Mouse (Mus musculus) heart, embryonic 11.5 days (tissue): Measurements from ENCODE around the gene Hspa1a. TPM values are rescaled to one million over a fixed set of nuclear protein-coding genes. Genes with fewer than 3 reads are reported as not detected.
A peak's percentile ranks its signal among the peaks of the same experiment; 100 is the strongest.
"Not testable (repeated sequence)": the region's sequence is repeated elsewhere in the genome, so short reads cannot be mapped to it uniquely, and the experiment has no call there.

ENCODE experiments used
- ATAC-seq: fragments of 200-750 bp; cut with Nextera tagmentation; replicated peaks from 2 replicates; pipeline ENCODE4 v1.8.0; 2017; ENCODE audit warnings: moderate library complexity; ENCODE audit not compliant: insufficient number of reproducible peaks, low FRiP score, low TSS enrichment
- H3K27ac ChIP-seq: fragments of 300-500 bp; sonication (generic); 2 replicates; pipeline ENCODE4 v1.5.1; 2014; ENCODE audit warnings: mild to moderate bottlenecking, low read depth, low read length
- H3K27me3 ChIP-seq: fragments of 300-500 bp; sonication (generic); 2 replicates; pipeline ENCODE4 v1.6.1; 2014; ENCODE audit warnings: mild to moderate bottlenecking, low read length, mixed read lengths; ENCODE audit not compliant: control insufficient read depth, insufficient read depth
- H3K36me3 ChIP-seq: fragments of 300-500 bp; sonication (generic); 2 replicates; pipeline ENCODE4 v1.6.1; 2014; ENCODE audit warnings: mild to moderate bottlenecking, low read length, moderate library complexity, mixed read lengths; ENCODE audit not compliant: control insufficient read depth, insufficient read depth
- H3K4me1 ChIP-seq: fragments of 300-500 bp; sonication (generic); 2 replicates; pipeline ENCODE4 v1.6.1; 2014; ENCODE audit warnings: low read length; ENCODE audit not compliant: control insufficient read depth, insufficient read depth
- H3K4me2 ChIP-seq: fragments of 300-500 bp; sonication (generic); 2 replicates; pipeline ENCODE4 v1.6.1; 2014; ENCODE audit warnings: mild to moderate bottlenecking, moderate library complexity
- H3K4me3 ChIP-seq: fragments of 300-500 bp; sonication (generic); 2 replicates; pipeline ENCODE4 v1.5.1; 2014; ENCODE audit warnings: low read depth, low read length
- H3K9ac ChIP-seq: fragments of 300-500 bp; sonication (generic); 2 replicates; pipeline ENCODE4 v1.6.1; 2014; ENCODE audit warnings: mild to moderate bottlenecking, low read depth, low read length, moderate library complexity
- H3K9me3 ChIP-seq: fragments of 300-500 bp; sonication (generic); replicated peaks from 2 replicates; pipeline ENCODE4 v1.6.1; 2016; ENCODE audit warnings: low read length; ENCODE audit not compliant: control insufficient read depth
- WGBS: fragments of 180-500 bp; shearing (Covaris S2); extraction: QIAGEN DNeasy Blood & Tissue Kit; methylation state at CpG from one replicate; pipeline ENCODE4 v1.1.7; 2014; ENCODE audit not compliant: insufficient replicate concordance; 5-methylcytosine and 5-hydroxymethylcytosine counted together
- polyA plus RNA-seq: library from polyadenylated mRNA; unstranded; fragments of >200 nt; fragmentation: Nextera tagmentation; extraction: Ambion mirVana; gene quantifications from 2 replicates; pipeline ENCODE4 v1.2.1, GENCODE M21; 2014

Gene Hspa1a
- 1.9 and 2.5 TPM in 2 replicates for polyA plus RNA-seq

DNA sequence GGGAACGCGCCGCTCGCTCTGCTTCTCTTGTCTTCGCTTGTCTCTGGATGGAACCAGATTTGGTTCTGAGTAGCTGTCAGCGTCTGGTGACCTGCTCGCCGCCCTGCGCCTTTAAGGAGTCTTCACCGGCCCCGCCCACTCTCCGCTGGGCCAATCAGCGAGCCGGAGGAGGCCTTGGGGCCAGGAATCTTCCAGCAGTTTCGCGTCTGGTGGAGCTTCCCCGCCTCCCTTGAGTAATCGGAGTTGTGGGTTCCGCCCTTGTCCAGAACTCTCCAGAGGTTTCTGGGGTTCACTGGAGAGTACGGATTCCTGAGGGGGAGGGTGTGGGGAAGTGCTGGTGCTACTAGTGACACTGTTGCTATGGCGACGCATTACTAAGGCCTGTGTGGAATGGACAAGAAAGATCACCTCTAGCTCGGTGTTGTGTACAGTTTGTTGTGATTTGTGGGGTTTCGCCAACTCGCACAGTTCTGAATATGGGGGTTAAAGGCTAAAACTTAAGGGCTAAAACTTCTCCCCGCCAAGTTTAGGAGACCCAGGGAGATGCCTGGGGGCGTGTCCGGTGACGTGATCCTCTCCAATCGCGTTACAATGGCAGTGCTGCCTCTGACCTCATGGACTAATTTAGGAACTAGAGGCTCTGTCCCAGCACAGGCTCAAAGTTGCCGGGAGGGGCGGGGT, at the start of gene Hspa1a, which contains the start of gene Hspa1l:
Gene Hspa1a, minus strand, starts transcription at position 88 of the 681 bp plus-strand sequence.
Gene Hspa1l, plus strand, starts transcription at position 635 of the 681 bp plus-strand sequence.
- peak within 1 kb of the TSS; percentile 81 for H3K27ac ChIP-seq
- peaks cover 24% of the 10 kb centered on the region for H3K27me3 ChIP-seq
- peak within 1 kb of the TSS; percentile 45 for H3K4me3 ChIP-seq
- peak; percentile 84 for ATAC-seq
- H3K4me1 ChIP-seq, H3K36me3 ChIP-seq, H3K9me3 ChIP-seq: not testable (repeated sequence)
- peak within 1 kb of the TSS; percentile 86 for H3K4me2 ChIP-seq
- peak within 1 kb of the TSS; percentile 18 for H3K9ac ChIP-seq
- under 1% methylated on average over 25 of the region's 33 CpGs for WGBS

DNA sequence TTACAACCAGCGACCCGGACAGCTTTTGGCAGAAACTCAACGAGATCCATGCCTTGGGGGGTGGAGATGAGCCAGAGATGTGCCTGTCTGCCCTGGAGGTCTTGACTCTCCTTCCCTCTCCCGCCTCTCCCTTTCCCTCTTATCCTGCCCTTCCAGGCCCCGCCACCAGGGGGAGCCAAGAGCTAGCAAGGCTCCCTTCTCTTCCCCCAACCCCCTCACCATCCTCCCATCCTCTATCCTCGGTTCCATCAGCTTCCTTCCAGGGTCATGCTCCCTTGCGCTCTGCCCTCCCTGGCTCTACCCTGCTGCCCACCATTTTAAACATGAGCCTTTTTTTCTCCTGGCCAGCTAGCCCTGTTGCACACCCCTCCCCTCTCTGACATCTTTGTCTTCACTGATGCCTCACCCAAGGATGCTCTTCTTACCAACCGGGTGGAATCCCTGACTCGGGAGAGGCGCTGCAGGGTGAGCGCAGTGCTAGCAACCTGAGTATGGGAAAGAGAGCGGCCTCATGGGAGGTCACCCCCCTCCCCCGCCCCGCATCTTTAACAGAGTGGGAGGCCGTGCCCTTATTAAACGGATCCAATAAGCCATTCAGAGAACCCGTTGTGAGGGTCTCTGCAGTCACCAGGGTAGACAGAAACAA, 49.3 kb upstream of the Hspa1a start:
- Histone ChIP-seq H3K4me3 (no peak overlapping the region), H3K9me3 (no peaks in the 10 kb centered on the region), H3K36me3 (peaks cover under 1% of the 10 kb centered on the region; the same call in 1 of the 2 replicates), H3K27ac (peak overlapping the region; percentile 77), H3K4me2 (peak overlapping the region; percentile 53), H3K9ac (no peak overlapping the region), H3K4me1 (peaks cover 26% of the 10 kb centered on the region), H3K27me3 (no peaks in the 10 kb centered on the region)
- peak; percentile 39; the same call in 1 of the 2 replicates for ATAC-seq
- 6% methylated on average over 17 of the region's 17 CpGs for WGBS

DNA sequence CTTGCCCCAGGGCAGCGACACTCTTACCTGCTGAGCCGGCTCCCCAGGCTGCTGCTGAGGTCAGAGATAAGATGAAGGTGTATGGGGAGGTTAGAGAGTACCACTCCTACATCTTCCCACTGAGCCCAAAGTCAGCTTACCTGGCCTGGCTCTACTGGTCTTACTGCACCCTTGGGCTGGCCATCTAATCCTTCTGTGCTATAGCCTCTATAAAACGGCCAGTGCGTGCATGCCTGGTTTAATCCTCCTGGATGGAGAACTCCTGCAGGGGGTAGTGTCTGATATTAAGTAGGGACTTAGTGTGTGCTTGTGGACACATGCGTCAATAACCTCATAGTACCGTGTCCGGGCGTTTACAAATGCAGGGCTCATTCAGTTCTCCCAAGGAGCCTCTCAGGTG, 48.6 kb upstream of the Hspa1a start:
- Histone ChIP-seq H3K36me3 (peaks cover 5% of the 10 kb centered on the region), H3K9me3 (no peaks in the 10 kb centered on the region), H3K27ac (no peak overlapping the region), H3K9ac (no peak overlapping the region), H3K4me3 (no peak overlapping the region), H3K4me2 (no peak overlapping the region), H3K4me1 (peaks cover 30% of the 10 kb centered on the region), H3K27me3 (no peaks in the 10 kb centered on the region)
- 82% methylated on average over 8 of the region's 8 CpGs for WGBS
- no peak for ATAC-seq

DNA sequence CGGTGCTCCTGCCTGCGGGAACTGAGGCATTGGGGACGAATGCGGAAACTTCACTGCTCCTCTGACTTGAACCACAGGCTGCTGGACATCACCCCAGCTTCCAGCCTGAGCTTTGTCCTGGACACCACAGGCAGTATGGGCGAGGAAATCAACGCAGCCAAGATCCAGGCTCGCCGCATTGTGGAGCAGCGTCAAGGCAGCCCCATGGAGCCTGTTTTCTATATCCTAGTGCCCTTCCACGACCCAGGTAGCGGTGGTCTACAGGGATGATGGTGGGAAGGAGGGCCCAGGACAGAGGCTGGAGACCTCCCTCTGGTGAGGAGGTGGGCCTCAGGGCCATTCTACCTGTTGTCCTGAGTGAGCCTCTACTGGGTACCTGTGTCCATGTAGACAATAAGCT, 47.9 kb upstream of the Hspa1a start:
- H3K36me3 ChIP-seq, result peaks cover 11% of the 10 kb centered on the region
- H3K4me3 ChIP-seq, result no peak overlapping the region
- peaks cover 28% of the 10 kb centered on the region for H3K4me1 ChIP-seq
- H3K27me3 ChIP-seq, result no peaks in the 10 kb centered on the region
- WGBS, result 79% methylated on average over 11 of the region's 11 CpGs
- no peak for ATAC-seq
- H3K9ac ChIP-seq, result no peak overlapping the region
- H3K4me2 ChIP-seq, result no peak overlapping the region
- H3K27ac ChIP-seq, result no peak overlapping the region
- H3K9me3 ChIP-seq, result no peaks in the 10 kb centered on the region

DNA sequence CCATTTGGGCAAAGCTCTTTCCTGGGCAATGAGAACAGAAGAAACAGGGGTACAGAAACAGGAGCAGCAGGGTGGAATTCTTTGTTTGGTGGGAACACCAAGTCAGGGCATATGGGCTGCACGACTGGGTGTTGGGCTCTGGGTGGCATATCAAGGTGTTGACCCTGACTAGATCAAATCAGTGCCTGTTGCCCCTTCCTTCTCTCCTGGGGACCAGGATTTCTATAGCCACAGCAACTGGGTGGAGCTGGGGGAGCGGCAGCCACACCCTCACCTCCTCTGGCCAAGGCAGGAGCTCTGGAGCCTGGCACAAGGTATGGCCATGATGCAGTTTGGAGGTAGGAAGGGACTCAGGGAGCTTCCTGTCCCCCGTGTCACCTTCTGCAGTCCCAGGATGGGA, 46.2 kb upstream of the Hspa1a start:
- no peak for ATAC-seq
- Histone ChIP-seq H3K4me2 (no peak overlapping the region), H3K4me3 (no peak overlapping the region), H3K9ac (no peak overlapping the region), H3K27ac (no peak overlapping the region), H3K9me3 (no peaks in the 10 kb centered on the region), H3K4me1 (peaks cover 17% of the 10 kb centered on the region), H3K36me3 (peaks cover 26% of the 10 kb centered on the region), H3K27me3 (no peaks in the 10 kb centered on the region)
- WGBS, result 75% methylated on average over 3 of the region's 3 CpGs

DNA sequence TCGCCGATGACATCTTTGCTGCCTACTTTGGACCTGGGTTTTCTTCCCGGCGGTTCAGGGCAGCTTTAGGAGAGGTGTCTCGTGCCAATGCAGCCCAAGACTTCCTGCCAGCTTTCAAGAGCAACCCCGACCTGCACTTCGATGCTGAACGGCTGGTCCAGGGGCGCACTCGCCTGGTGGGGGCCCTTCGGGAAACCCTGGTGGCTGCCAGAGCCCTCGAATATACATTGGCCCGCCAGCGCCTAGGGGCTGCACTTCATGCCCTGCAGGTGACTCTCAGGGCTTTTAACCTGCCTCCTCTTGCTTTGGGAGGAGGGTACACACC, 45.7 kb upstream of the Hspa1a start:
- Histone ChIP-seq H3K4me2 (no peak overlapping the region), H3K9ac (no peak overlapping the region), H3K36me3 (peaks cover 28% of the 10 kb centered on the region), H3K4me1 (peaks cover 17% of the 10 kb centered on the region), H3K4me3 (no peak overlapping the region), H3K27me3 (no peaks in the 10 kb centered on the region), H3K27ac (no peak overlapping the region), H3K9me3 (no peaks in the 10 kb centered on the region)
- 71% methylated on average over 14 of the region's 14 CpGs for WGBS
- no peak for ATAC-seq

DNA sequence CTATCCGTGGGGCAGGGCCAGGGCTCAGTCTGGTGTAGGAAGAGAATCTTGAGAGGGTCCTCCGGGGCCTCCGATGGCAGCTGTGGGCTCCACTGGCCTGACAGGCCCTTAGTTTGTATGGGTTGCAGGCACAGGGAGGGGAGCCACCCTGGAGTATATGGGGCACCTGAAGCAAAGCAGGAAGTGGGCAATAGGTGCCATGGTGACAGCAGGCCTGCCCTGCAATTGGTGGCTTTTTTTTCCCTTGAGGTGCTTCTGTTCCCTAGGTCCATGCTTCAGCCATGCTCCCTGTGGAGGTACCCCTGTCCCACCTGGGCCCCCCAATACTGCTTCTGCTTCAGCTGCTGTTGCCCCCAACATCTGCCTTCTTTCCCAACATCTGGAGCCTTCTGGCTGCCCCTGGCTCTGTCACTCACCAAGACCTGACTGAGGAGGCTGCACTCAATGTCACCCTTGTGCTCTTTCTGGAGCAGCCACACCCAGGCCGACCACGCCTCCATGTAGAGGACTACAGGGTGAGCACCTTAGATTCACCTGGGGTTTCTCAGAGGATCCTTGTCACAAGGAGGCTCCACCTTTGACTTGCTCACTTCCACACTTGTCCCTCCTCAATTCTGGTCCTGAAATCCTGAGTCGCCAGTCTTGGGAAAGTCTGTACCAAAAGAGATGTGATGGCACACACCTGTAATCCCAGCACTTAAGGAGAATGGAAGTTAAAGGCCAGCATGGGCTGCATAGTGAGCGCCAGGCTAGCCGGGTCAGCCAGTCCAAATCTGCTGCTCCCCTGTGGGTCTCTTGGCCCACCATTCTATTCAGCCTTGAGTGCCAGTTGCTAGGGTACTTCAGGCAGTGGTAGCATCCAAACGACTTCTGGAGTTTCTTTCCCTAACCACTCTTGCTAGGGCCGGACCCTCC, 45.1 kb upstream of the Hspa1a start:
- Histone ChIP-seq H3K9ac (peak overlapping the region; percentile 2; the same call in 1 of the 2 replicates), H3K27me3 (no peaks in the 10 kb centered on the region), H3K9me3 (no peaks in the 10 kb centered on the region), H3K27ac (no peak overlapping the region), H3K4me3 (no peak overlapping the region), H3K4me1 (peaks cover 16% of the 10 kb centered on the region), H3K4me2 (no peak overlapping the region), H3K36me3 (peaks cover 30% of the 10 kb centered on the region)
- no peak for ATAC-seq
- 75% methylated on average over 10 of the region's 10 CpGs for WGBS

DNA sequence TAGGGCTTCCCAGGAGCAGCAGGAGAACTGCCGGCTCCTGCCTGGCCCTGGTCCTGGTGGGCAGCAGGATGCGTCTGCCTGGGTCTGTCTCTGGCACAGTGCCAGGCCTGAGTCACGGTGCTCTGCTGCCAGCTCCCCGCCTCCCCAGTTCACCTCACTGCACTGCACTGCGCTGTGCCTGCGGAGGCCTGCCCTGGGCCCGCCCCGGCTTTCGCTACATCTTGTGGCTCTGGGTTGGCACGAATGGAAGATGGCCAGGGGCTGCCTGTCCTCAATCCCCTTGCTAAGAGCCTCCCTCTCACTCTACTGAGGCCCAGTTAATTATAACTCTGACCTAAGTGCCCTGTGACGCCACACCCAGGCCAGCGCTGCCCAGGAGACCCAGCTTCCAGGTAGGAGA, 44.4 kb upstream of the Hspa1a start, which contains the start of gene Vwa7:
Gene Vwa7, plus strand, starts transcription at position 204 of the 400 bp plus-strand sequence.
- Histone ChIP-seq H3K4me1 (peaks cover 10% of the 10 kb centered on the region), H3K9me3 (no peaks in the 10 kb centered on the region), H3K27me3 (no peaks in the 10 kb centered on the region), H3K4me2 (no peak within 1 kb of the TSS), H3K9ac (peak within 1 kb of the TSS; percentile 2; the same call in 1 of the 2 replicates), H3K36me3 (peaks cover 36% of the 10 kb centered on the region), H3K27ac (no peak within 1 kb of the TSS), H3K4me3 (no peak within 1 kb of the TSS)
- 73% methylated on average over 12 of the region's 12 CpGs for WGBS
- peak; percentile 47; the same call in 1 of the 2 replicates for ATAC-seq
